Mouse (Mus musculus): Measurements from ENCODE around the gene Itpk1. TPM values are rescaled to one million over a fixed set of nuclear protein-coding genes. Genes with fewer than 3 reads are reported as not detected.

Itpk1 gene
- polyA plus RNA-seq, 1 experiment from 2014 or later = 10.9 TPM

DNA sequence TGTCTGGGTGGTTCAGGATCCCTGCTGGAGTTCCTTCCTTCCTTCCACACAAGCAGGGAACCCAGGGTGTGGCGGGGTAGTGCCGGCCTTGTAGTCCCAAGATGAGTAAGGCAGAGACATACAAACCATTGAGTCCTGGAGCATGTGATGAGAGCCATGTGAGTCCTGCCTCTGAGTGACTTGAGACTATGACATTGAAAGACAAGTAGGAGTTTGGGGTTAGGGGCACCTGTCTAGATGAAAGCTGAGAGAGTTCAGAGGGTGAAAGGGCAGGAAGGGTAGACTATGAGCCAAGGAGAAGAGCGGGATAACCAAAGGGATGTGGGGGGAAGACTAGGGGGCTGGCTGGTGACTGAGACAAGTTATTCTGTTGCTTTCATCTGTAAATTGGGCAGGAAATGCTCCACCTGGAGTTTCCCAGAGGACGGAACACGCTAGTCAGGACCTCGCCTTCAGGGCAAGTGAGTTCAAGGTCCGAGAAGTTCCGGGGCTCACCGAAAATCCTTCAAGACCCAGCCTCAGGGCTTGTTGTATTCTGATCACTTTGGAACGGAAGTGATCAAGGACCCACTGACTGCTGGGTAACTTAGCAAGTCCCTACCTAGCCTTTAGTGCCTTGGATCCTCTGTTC is 2.2 kb upstream of the Itpk1 start:
- Histone ChIP-seq H3K27me3 (replicated peaks; ENCODE audit: insufficient read depth, low read length) (no peaks in the 10 kb centered on the region), H3K4me3 (ENCODE audit: low read depth, low read length) (no peak overlapping the region), H3K4me1 (ENCODE audit: insufficient read depth, low read depth, low read length) (peaks cover 27% of the 10 kb centered on the region; the same call in 1 of the 2 replicates), H3K9me3 (ENCODE audit: low read length) (no peaks in the 10 kb centered on the region), H3K27ac (ENCODE audit: low read length) (no peak overlapping the region), H3K9ac (replicated peaks; ENCODE audit: low read depth) (no peak overlapping the region), H3K4me2 (replicated peaks; ENCODE audit: low read depth, low read length) (no peak overlapping the region), H3K36me3 (ENCODE audit: insufficient read depth, low read length) (no peaks in the 10 kb centered on the region)
- WGBS = 84% methylated on average over 10 of the region's 10 CpGs
- TF ChIP-seq EP300 (IDR thresholded peaks at IDR 0.05) (no peak), CTCF (IDR thresholded peaks at IDR 0.05) (no peak)
- ATAC-seq (no peak), DNase-seq (ENCODE audit: low spot score) (no peak)

DNA sequence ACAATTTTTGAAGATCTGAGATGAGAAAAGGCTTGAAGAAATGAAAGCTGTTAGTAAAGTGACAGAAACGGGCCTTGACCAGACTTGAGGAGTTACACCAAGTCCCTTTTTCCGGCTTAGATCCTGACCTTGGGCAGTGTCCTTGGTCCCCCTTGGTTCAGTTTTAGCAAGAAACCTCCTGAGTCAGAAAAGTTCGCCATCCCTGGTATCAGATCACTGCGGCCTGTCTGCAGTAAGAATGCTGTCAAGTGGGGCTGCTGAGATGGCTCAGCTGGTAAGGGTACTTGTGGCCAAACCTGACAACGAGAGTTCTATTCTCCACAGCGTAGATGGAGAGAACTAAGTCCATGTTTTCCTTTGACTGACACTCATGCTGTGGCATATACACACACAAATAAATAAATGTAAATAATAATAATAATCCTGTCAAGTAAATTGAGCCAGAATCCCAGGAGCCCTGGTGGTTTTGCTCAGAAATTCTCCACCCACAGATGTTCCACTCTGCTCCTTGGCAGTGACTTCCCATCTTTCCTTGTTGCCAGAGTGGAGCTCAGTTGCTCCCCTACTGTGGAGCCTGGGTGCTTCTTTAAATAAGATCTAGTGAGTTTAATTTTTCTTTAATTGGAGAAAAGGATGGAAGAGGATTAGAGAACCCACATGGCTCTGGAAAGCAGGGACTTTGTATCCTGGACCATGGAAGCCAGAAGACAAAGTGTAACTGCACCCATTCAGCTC is 1.3 kb upstream of the Itpk1 start:
- Histone ChIP-seq H3K4me3 (ENCODE audit: low read depth, low read length) (no peak overlapping the region), H3K9ac (replicated peaks; ENCODE audit: low read depth) (no peak overlapping the region), H3K4me1 (ENCODE audit: insufficient read depth, low read depth, low read length) (peaks cover 27% of the 10 kb centered on the region; the same call in 1 of the 2 replicates), H3K36me3 (ENCODE audit: insufficient read depth, low read length) (no peaks in the 10 kb centered on the region), H3K4me2 (replicated peaks; ENCODE audit: low read depth, low read length) (no peak overlapping the region; the same call in 1 of the 2 replicates), H3K27me3 (replicated peaks; ENCODE audit: insufficient read depth, low read length) (no peaks in the 10 kb centered on the region), H3K9me3 (ENCODE audit: low read length) (no peaks in the 10 kb centered on the region), H3K27ac (ENCODE audit: low read length) (no peak overlapping the region)
- WGBS = 48% methylated on average over 6 of the region's 6 CpGs
- ATAC-seq (no peak), DNase-seq (ENCODE audit: low spot score) (no peak)
- no peak for TF ChIP-seq EP300 (IDR thresholded peaks at IDR 0.05)
- no peak for TF ChIP-seq CTCF (IDR thresholded peaks at IDR 0.05)

DNA sequence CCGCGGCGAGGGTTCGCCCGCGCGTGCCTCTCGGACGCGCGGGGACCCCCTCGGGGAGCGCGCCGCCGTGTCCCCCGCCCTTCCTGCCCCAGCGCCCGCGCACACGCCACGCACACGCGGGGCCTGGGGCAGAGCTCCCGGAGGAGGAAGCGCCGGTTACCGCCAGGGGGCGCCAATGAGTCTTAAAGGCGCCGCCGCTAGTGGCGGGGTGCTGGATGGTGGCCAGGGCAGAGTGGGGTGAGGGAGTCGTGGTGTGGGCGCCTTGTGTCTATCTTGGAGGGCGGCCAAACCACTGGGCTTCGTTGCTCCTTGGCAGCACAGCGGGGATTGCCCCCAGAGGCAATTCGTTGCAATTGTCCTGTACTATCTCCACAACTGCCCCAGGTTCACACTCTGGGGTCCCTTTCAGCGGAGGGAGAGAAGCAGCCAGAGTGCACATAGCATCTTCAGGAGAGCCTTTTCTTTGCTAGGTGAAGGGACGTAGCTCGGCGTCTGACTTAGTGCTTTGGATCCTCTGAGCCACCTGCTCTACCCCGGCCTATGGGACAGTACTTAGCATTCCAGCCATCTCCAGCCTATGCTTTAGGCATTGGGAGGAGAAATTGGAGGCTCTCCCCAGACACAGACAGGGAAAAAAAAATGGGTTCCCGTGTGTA is 614 bp upstream of the Itpk1 start:
- Histone ChIP-seq H3K27me3 (replicated peaks; ENCODE audit: insufficient read depth, low read length) (no peaks in the 10 kb centered on the region), H3K27ac (ENCODE audit: low read length) (peak overlapping the region; percentile 92), H3K4me3 (ENCODE audit: low read depth, low read length) (peak overlapping the region; percentile 79), H3K9me3 (ENCODE audit: low read length) (no peaks in the 10 kb centered on the region), H3K36me3 (ENCODE audit: insufficient read depth, low read length) (no peaks in the 10 kb centered on the region), H3K4me2 (replicated peaks; ENCODE audit: low read depth, low read length) (peak overlapping the region; percentile 99), H3K9ac (replicated peaks; ENCODE audit: low read depth) (peak overlapping the region; percentile 76), H3K4me1 (ENCODE audit: insufficient read depth, low read depth, low read length) (peaks cover 27% of the 10 kb centered on the region; the same call in 1 of the 2 replicates)
- WGBS = 3% methylated on average over 41 of the region's 45 CpGs
- DNase-seq (ENCODE audit: low spot score) (peak; percentile 88), ATAC-seq (peak; percentile 84)
- TF ChIP-seq CTCF (IDR thresholded peaks at IDR 0.05) (peak; percentile 88), EP300 (IDR thresholded peaks at IDR 0.05) (no peak)

DNA sequence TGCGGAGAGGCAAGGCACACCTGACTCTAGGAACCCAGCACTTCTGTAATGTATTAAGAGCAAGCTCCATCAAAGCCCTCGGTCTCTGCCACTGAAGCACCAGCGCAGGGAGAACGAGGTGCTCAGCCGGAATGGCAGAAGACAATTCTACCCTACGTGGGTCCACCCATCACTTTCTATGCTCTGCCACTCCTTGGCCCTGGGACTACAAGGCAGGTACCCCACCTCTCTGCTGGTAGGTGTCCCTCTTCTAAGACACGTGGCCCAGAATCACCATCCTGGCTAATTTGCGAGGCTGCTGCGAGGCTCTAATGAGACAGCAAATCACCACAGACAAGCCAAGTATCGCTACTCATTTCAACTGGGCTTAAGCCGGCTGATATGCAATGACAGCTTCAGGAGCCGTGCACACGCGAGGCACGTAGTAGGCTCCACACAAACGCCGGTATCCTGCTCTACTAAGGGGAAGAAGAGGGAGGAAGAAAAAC is 765 bp downstream of the Itpk1 start:
- no peak for ATAC-seq
- no peaks in the 10 kb centered on the region for H3K36me3 ChIP-seq (ENCODE audit: insufficient read depth, low read length)
- no peaks in the 10 kb centered on the region for H3K9me3 ChIP-seq (ENCODE audit: low read length)
- H3K4me2 ChIP-seq (replicated peaks; ENCODE audit: low read depth, low read length) = peak overlapping the region; percentile 99
- peaks cover 27% of the 10 kb centered on the region; the same call in 1 of the 2 replicates for H3K4me1 ChIP-seq (ENCODE audit: insufficient read depth, low read depth, low read length)
- no peaks in the 10 kb centered on the region for H3K27me3 ChIP-seq (replicated peaks; ENCODE audit: insufficient read depth, low read length)
- H3K27ac ChIP-seq (ENCODE audit: low read length) = 0 out of 2 replicates have a peak overlapping the region, but pooled peaks have one; percentile 92
- peak overlapping the region; percentile 79 for H3K4me3 ChIP-seq (ENCODE audit: low read depth, low read length)
- H3K9ac ChIP-seq (replicated peaks; ENCODE audit: low read depth) = peak overlapping the region; percentile 54
- no peak for DNase-seq (ENCODE audit: low spot score)
- WGBS = 15% methylated on average over 17 of the region's 17 CpGs
- TF ChIP-seq CTCF (IDR thresholded peaks at IDR 0.05) (no peak), EP300 (IDR thresholded peaks at IDR 0.05) (no peak)

DNA sequence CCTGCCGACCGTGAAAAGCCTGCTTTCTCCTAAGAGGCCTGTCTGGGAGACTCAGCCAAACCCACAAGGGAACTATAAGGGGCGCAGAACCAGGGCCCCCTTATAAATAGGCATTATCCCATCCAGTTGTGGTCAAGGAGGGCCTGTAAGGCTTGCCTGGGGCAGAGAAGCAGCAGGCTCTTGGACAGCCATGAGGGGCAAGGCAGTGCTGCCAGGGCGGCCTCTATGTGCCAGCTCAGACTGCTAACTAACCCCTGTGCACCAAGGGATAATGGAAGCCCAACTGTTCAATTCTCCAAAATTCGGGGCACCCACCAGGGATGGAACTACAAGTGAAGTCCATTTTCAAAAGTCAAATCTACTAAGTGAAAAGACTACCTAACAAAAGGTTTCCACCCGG is 1.3 kb downstream of the Itpk1 start:
- Histone ChIP-seq H3K27me3 (replicated peaks; ENCODE audit: insufficient read depth, low read length) (no peaks in the 10 kb centered on the region), H3K9me3 (ENCODE audit: low read length) (no peaks in the 10 kb centered on the region), H3K4me3 (ENCODE audit: low read depth, low read length) (no peak overlapping the region), H3K4me2 (replicated peaks; ENCODE audit: low read depth, low read length) (peak overlapping the region; percentile 99), H3K9ac (replicated peaks; ENCODE audit: low read depth) (no peak overlapping the region), H3K36me3 (ENCODE audit: insufficient read depth, low read length) (no peaks in the 10 kb centered on the region), H3K27ac (ENCODE audit: low read length) (no peak overlapping the region), H3K4me1 (ENCODE audit: insufficient read depth, low read depth, low read length) (peaks cover 27% of the 10 kb centered on the region; the same call in 1 of the 2 replicates)
- TF ChIP-seq EP300 (IDR thresholded peaks at IDR 0.05) (no peak), CTCF (IDR thresholded peaks at IDR 0.05) (no peak)
- ATAC-seq (no peak), DNase-seq (ENCODE audit: low spot score) (no peak)
- WGBS = 51% methylated on average over 6 of the region's 6 CpGs

DNA sequence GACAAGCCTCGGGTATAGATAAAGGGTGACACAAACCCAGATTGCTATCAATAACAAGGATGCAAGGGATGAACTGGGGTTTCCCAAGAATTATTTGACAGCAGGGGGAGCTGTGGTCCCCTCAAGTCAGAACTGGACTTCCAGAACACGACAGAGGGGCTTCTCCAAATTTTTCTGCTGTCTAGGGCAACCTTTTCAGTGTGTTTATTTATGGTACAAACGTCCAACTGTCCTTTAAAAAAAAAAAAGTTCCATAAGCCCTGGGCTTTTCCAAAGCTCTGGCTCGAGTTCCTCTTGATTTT is 1.7 kb downstream of the Itpk1 start:
- Histone ChIP-seq H3K36me3 (ENCODE audit: insufficient read depth, low read length) (no peaks in the 10 kb centered on the region), H3K9ac (replicated peaks; ENCODE audit: low read depth) (0 out of 2 replicates have a peak overlapping the region, but pooled peaks have one; percentile 5), H3K27me3 (replicated peaks; ENCODE audit: insufficient read depth, low read length) (no peaks in the 10 kb centered on the region), H3K9me3 (ENCODE audit: low read length) (no peaks in the 10 kb centered on the region), H3K4me2 (replicated peaks; ENCODE audit: low read depth, low read length) (peak overlapping the region; percentile 99), H3K27ac (ENCODE audit: low read length) (peak overlapping the region; percentile 76; the same call in 1 of the 2 replicates), H3K4me1 (ENCODE audit: insufficient read depth, low read depth, low read length) (peaks cover 27% of the 10 kb centered on the region; the same call in 1 of the 2 replicates), H3K4me3 (ENCODE audit: low read depth, low read length) (peak overlapping the region; percentile 21; the same call in 1 of the 2 replicates)
- DNase-seq (ENCODE audit: low spot score) (peak; percentile 41), ATAC-seq (no peak)
- no peak for TF ChIP-seq EP300 (IDR thresholded peaks at IDR 0.05)
- peak; percentile 52 for TF ChIP-seq CTCF (IDR thresholded peaks at IDR 0.05)
- WGBS = 7% methylated on average over 4 of the region's 4 CpGs
